Mouse (Mus musculus): ENCODE measurements around the gene Fgf3. TPM values are rescaled to one million over a fixed set of nuclear protein-coding genes. Genes with fewer than 3 reads are reported as not detected.
"Not testable (repeated sequence)": the region's sequence is repeated elsewhere in the genome, so short reads cannot be mapped to it uniquely, and the experiment has no call there.

The Fgf3 gene
- polyA plus RNA-seq, 1 experiment from 2014 or later, result not detected

DNA sequence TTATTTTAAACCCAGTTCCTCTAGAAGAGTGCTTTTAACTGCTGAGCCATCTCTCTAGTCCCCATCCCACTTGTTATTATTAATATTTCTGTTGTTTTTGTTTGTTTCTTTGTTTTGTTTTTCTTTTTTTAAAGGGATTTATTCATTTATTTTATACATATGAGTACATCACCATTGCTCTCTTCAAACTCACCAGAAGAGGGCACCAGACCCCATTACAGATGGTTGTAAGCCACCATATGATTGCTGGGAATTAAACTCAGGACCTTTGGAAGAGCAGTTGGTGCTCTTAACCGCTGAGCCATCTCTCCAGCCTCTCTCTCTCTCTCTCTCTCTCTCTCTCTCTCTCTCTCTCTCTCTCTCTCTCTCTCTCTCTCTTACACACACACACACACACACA, 52.8 kb downstream of the Fgf3 start:
- H3K4me2 ChIP-seq (replicated peaks; ENCODE audit: low read depth); H3K36me3 ChIP-seq (ENCODE audit: control insufficient read depth, insufficient read depth); H3K9ac ChIP-seq (ENCODE audit: low read depth, low read length); H3K4me1 ChIP-seq (replicated peaks; ENCODE audit: control insufficient read depth, insufficient read depth, low read length); H3K4me3 ChIP-seq (ENCODE audit: low read depth, low read length); H3K27ac ChIP-seq (ENCODE audit: low read depth, low read length); H3K9me3 ChIP-seq (ENCODE audit: control insufficient read depth); ATAC-seq: not testable (repeated sequence)
- peak; percentile 38; the same call in 1 of the 2 replicates for TF ChIP-seq CTCF (IDR thresholded peaks at IDR 0.05; ENCODE audit: low read depth)
- 100% methylated on average over 1 of the region's 1 CpGs for WGBS
- peaks cover 15% of the 10 kb centered on the region for H3K27me3 ChIP-seq (replicated peaks; ENCODE audit: control insufficient read depth, insufficient read depth, low read length)

DNA sequence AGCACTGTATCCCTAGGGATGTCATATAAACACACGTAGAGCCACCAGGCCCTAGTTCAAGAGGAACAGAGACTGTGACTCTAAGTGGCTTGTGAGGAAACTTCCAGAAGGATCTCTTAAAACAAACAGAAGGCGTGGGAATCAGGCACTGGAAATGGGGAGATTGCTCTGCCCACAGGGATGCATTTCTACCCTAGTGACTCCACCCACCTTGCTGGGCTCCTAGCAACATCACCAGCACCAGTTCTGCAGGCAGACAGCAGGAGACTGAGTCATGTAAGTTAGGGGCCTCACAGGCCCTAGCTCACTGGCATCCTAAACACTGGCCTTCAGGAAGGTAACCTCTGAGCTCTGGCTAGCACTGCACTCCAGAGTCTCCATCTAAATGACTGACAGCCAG, 54.0 kb downstream of the Fgf3 start:
- peaks cover 7% of the 10 kb centered on the region; the same call in 1 of the 2 replicates for H3K4me1 ChIP-seq (replicated peaks; ENCODE audit: control insufficient read depth, insufficient read depth, low read length)
- no peak overlapping the region for H3K27ac ChIP-seq (ENCODE audit: low read depth, low read length)
- ATAC-seq, result no peak
- H3K36me3 ChIP-seq (ENCODE audit: control insufficient read depth, insufficient read depth), result no peaks in the 10 kb centered on the region
- no peak overlapping the region for H3K4me3 ChIP-seq (ENCODE audit: low read depth, low read length)
- peaks cover 27% of the 10 kb centered on the region for H3K27me3 ChIP-seq (replicated peaks; ENCODE audit: control insufficient read depth, insufficient read depth, low read length)
- H3K4me2 ChIP-seq (replicated peaks; ENCODE audit: low read depth), result no peak overlapping the region
- no peak overlapping the region for H3K9ac ChIP-seq (ENCODE audit: low read depth, low read length)
- 61% methylated on average over 2 of the region's 2 CpGs for WGBS
- TF ChIP-seq CTCF (IDR thresholded peaks at IDR 0.05; ENCODE audit: low read depth), result no peak
- no peaks in the 10 kb centered on the region for H3K9me3 ChIP-seq (ENCODE audit: control insufficient read depth)

GRCm38 (mm10) chr7:144892322-144892721, 54.4 kb downstream of the Fgf3 start:
- WGBS, result 61% methylated on average over 6 of the region's 6 CpGs
- H3K9me3 ChIP-seq (ENCODE audit: control insufficient read depth), result no peaks in the 10 kb centered on the region
- H3K9ac ChIP-seq (ENCODE audit: low read depth, low read length), result no peak overlapping the region
- peaks cover 32% of the 10 kb centered on the region for H3K27me3 ChIP-seq (replicated peaks; ENCODE audit: control insufficient read depth, insufficient read depth, low read length)
- H3K4me3 ChIP-seq (ENCODE audit: low read depth, low read length), result no peak overlapping the region
- H3K4me1 ChIP-seq (replicated peaks; ENCODE audit: control insufficient read depth, insufficient read depth, low read length), result peaks cover 7% of the 10 kb centered on the region; the same call in 1 of the 2 replicates
- no peak for ATAC-seq
- TF ChIP-seq CTCF (IDR thresholded peaks at IDR 0.05; ENCODE audit: low read depth), result 0 out of 2 replicates have a peak, but pooled peaks have one; percentile 8
- no peak overlapping the region for H3K27ac ChIP-seq (ENCODE audit: low read depth, low read length)
- H3K4me2 ChIP-seq (replicated peaks; ENCODE audit: low read depth), result no peak overlapping the region
- no peaks in the 10 kb centered on the region for H3K36me3 ChIP-seq (ENCODE audit: control insufficient read depth, insufficient read depth)

Other genes with a start within 250 kb of the Fgf3 start
- gene Ano1, start 86.1 kb upstream of the Fgf3 start, polyA plus RNA-seq (2015; fragmentation: Nextera tagmentation; extraction: Ambion mirVana), result 9.0 and 9.3 TPM in 2 replicates
- not detected in 2 replicates for gene Fgf4, start 9.3 kb downstream of the Fgf3 start, polyA plus RNA-seq (2015; fragmentation: Nextera tagmentation; extraction: Ambion mirVana)
- gene Fgf15, start 58.4 kb downstream of the Fgf3 start, polyA plus RNA-seq (2015; fragmentation: Nextera tagmentation; extraction: Ambion mirVana), result 51.7 and 76.9 TPM in 2 replicates
- gene LTO1, start 77.0 kb downstream of the Fgf3 start, polyA plus RNA-seq (2015; fragmentation: Nextera tagmentation; extraction: Ambion mirVana), result 16.2 and 21.1 TPM in 2 replicates
- gene Ccnd1, start 101.8 kb downstream of the Fgf3 start, polyA plus RNA-seq (2015; fragmentation: Nextera tagmentation; extraction: Ambion mirVana), result 41.5 and 42.9 TPM in 2 replicates